Mouse (Mus musculus) heart, postnatal 0 days (tissue): Measurements from ENCODE around the gene Fam126a.

Source experiments
- CTCF ChIP-seq: IDR thresholded peaks from 2 replicates; pipeline ENCODE4 v1.5.1; 2016; ENCODE audit warnings: antibody characterized with exemption, control low read depth, low read depth
- EP300 ChIP-seq: IDR thresholded peaks from 2 replicates; pipeline ENCODE4 v1.6.1; 2016; ENCODE audit warnings: antibody characterized with exemption, low read depth

- TF ChIP-seq CTCF = no peak
- TF ChIP-seq EP300 = no peak
Measured at GRCm38 (mm10) chr5:24038190-24038589, 7.7 kb upstream of the Fam126a start.
